Mouse (Mus musculus) retina, embryonic 14.5 days (tissue): Measurements from ENCODE around the gene Zbtb20.

Experiments used
- DNase-seq: peaks from one replicate; pipeline ENCODE4 v3.0.0-alpha.2; 2015; ENCODE audit warnings: low spot score

Zbtb20 gene

GRCm38 (mm10) chr16:42875852-42875980 is at the start of gene Zbtb20:
TSS of gene Zbtb20 (plus strand) at chr16:42875881.
- no peak for DNase-seq

- DNase-seq, result peak; percentile 46
These were observed 39.7 kb upstream of the Zbtb20 start for GRCm38 (mm10) chr16:42835940-42836339.

- no peak for DNase-seq
These were observed 39.1 kb upstream of the Zbtb20 start for GRCm38 (mm10) chr16:42836404-42837120.

- no peak for DNase-seq
These were observed 37.5 kb upstream of the Zbtb20 start for GRCm38 (mm10) chr16:42838226-42838625.

- DNase-seq, result no peak
These were observed 18.0 kb upstream of the Zbtb20 start for GRCm38 (mm10) chr16:42857564-42858183.

GRCm38 (mm10) chr16:42859251-42859650 is 16.4 kb upstream of the Zbtb20 start:
- no peak for DNase-seq

- no peak for DNase-seq
These were observed 12.4 kb upstream of the Zbtb20 start for GRCm38 (mm10) chr16:42863231-42863630.

GRCm38 (mm10) chr16:42866061-42866460 is 9.6 kb upstream of the Zbtb20 start:
- DNase-seq, result no peak

- DNase-seq, result no peak
These were observed 3.6 kb upstream of the Zbtb20 start for GRCm38 (mm10) chr16:42872101-42872500.

GRCm38 (mm10) chr16:42873942-42874341 is 1.7 kb upstream of the Zbtb20 start:
- peak; percentile 5 for DNase-seq

- no peak for DNase-seq
These were observed 1.2 kb upstream of the Zbtb20 start for GRCm38 (mm10) chr16:42874456-42874855.

- DNase-seq, result peak; percentile 99
These were observed 500 bp upstream of the Zbtb20 start for GRCm38 (mm10) chr16:42874910-42875851.

- peak; percentile 81 for DNase-seq
These were observed 630 bp downstream of the Zbtb20 start for GRCm38 (mm10) chr16:42876021-42877000.

- no peak for DNase-seq
These were observed 4.4 kb downstream of the Zbtb20 start for GRCm38 (mm10) chr16:42880046-42880445.

- DNase-seq, result no peak
These were observed 9.9 kb downstream of the Zbtb20 start for GRCm38 (mm10) chr16:42885538-42885937.

GRCm38 (mm10) chr16:42885964-42886363 is 10.3 kb downstream of the Zbtb20 start:
- DNase-seq, result no peak

GRCm38 (mm10) chr16:42897125-42897693 is 21.5 kb downstream of the Zbtb20 start:
- DNase-seq, result no peak

- DNase-seq, result no peak
These were observed 24.6 kb downstream of the Zbtb20 start for GRCm38 (mm10) chr16:42900328-42900727.

GRCm38 (mm10) chr16:42907283-42907701 is 31.6 kb downstream of the Zbtb20 start:
- DNase-seq, result peak; percentile 32

GRCm38 (mm10) chr16:42908381-42908780 is 32.7 kb downstream of the Zbtb20 start:
- no peak for DNase-seq

GRCm38 (mm10) chr16:42908896-42909295 is 33.2 kb downstream of the Zbtb20 start:
- DNase-seq, result no peak
